Mouse (Mus musculus) embryonic facial prominence, embryonic 10.5 days (tissue): ENCODE measurements at regions not wholly inside any gene's neighbourhood (a gene's known extent, or its start where the extent isn't known, plus 50 kb on each side); places are given as distances from the start of the nearest gene placed in this dataset.
"Not testable (repeated sequence)": the region's sequence is repeated elsewhere in the genome, so short reads cannot be mapped to it uniquely, and the experiment has no call there.

Source experiments
- DNase-seq: peaks from one replicate; pipeline ENCODE4 v3.0.0-alpha.2; 2017; ENCODE audit warnings: low spot score
- H3K27ac ChIP-seq: fragments of 300-500 bp; sonication (generic); replicated peaks from 2 replicates; pipeline ENCODE4 v1.5.1; 2016; ENCODE audit warnings: mild to moderate bottlenecking
- H3K27me3 ChIP-seq: fragments of 300-500 bp; sonication (generic); replicated peaks from 2 replicates; pipeline ENCODE4 v1.6.1; 2016; ENCODE audit warnings: low read depth, mild to moderate bottlenecking; ENCODE audit not compliant: poor library complexity, severe bottlenecking
- H3K36me3 ChIP-seq: fragments of 300-500 bp; sonication (generic); replicated peaks from 2 replicates; pipeline ENCODE4 v1.6.1; 2016; ENCODE audit warnings: mild to moderate bottlenecking, moderate library complexity
- H3K4me1 ChIP-seq: fragments of 300-500 bp; sonication (generic); 2 replicates; pipeline ENCODE4 v1.6.1; 2016
- H3K4me3 ChIP-seq: fragments of 300-500 bp; sonication (generic); 2 replicates; pipeline ENCODE4 v1.5.1; 2016; ENCODE audit warnings: mild to moderate bottlenecking, moderate library complexity
- H3K9me3 ChIP-seq: fragments of 300-500 bp; sonication (generic); 2 replicates; pipeline ENCODE4 v1.6.1; 2016; ENCODE audit warnings: mild to moderate bottlenecking
- WGBS: fragments of 180-500 bp; shearing (Covaris S2); methylation state at CpG from one replicate; pipeline ENCODE4 v1.1.7; 2016; 5-methylcytosine and 5-hydroxymethylcytosine counted together

DNA sequence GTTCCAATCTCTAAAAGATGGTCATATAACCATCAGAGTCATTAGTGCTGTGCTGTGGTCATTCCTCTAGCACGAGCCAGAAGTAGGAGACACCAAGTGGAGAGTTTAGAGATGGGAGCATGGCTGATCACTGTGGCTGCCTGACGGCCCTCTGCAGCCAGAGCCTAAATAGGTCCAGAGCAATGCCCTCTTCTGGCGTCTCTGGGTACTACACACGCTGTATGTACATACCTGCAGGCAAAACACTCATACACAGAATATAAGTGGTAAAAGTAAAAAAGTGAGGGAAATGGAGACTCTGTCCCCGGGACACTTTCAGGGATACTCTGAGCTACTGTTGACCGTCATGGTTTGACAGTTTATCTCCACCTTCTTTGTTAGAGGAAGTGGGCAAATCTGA lies 91.4 kb downstream of the Gm21738 start:
- no peaks in the 10 kb centered on the region for H3K4me1 ChIP-seq
- DNase-seq: no peak
- H3K36me3 ChIP-seq: no peaks in the 10 kb centered on the region
- WGBS: 85% methylated on average over 6 of the region's 6 CpGs
- no peaks in the 10 kb centered on the region for H3K27me3 ChIP-seq
- H3K9me3 ChIP-seq: peaks cover 70% of the 10 kb centered on the region
- no peak overlapping the region for H3K4me3 ChIP-seq
- H3K27ac ChIP-seq: no peak overlapping the region

DNA sequence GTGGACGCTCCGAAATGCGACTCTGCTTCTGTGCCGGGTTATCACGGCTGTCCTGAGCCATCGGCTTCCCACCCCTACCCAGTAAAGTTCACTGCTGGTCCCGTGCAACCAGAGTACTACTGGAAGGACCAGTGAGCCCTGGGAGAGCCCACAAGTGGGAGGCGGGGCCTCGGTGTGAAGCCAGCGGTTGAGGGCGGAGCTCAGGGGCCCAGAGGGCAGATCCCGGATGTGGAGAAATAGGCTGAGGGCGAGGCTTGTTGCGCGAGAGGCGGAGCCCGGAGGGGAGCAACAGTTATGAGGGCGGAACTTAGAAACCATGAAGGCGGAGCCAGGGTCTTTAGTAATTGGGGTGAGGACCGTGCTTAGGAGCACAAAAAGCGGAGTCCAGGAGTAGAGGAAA lies 107.1 kb downstream of the Gm21738 start:
- DNase-seq: no peak
- no peak overlapping the region for H3K4me3 ChIP-seq
- H3K27me3 ChIP-seq: no peaks in the 10 kb centered on the region
- 77% methylated on average over 21 of the region's 21 CpGs for WGBS
- peaks cover 29% of the 10 kb centered on the region for H3K9me3 ChIP-seq
- no peak overlapping the region for H3K27ac ChIP-seq
- H3K4me1 ChIP-seq: no peaks in the 10 kb centered on the region
- H3K36me3 ChIP-seq: no peaks in the 10 kb centered on the region

DNA sequence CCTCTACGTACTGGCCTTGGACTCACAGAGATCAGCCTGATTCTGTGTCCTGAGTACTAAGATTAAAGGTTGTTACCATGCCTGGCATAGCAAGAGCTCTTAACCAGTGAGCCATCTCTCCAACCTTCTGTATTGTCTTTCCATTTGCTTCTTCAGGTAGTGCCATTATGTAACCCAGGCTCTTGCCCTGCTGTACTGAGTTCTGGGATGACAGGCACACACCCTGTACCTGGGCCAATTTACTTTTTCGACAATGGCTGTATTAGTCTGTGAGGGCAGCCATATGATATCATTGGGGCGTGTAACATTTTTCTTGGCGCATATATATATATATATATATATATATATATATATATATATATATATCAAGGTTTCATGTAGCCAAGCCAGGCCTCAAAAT lies 115.9 kb downstream of the Gm21738 start:
- not testable (repeated sequence) for H3K27me3 ChIP-seq, DNase-seq, H3K4me1 ChIP-seq, H3K4me3 ChIP-seq, H3K27ac ChIP-seq, H3K36me3 ChIP-seq
- WGBS: 54% methylated on average over 4 of the region's 4 CpGs
- peaks cover 16% of the 10 kb centered on the region for H3K9me3 ChIP-seq

DNA sequence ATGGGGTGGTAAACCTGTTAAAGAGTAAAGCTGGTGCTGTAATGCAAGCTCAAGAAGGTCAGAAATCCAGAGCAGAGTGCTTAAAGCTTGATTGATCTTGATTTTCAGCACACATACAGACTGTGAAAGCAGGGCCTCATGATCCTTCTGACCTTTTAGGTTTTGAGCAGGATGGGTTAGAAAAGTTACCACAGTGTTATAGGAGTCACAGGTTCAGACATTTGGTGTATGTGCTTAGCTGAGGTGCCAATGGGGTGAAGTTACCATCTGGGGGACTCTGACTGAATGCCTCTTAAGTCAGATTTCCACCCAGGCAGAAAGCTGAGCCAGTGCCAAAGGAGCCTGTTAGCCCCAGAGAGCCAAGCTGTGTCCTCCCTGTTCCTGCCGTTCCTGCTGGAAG lies 139.6 kb downstream of the Gm21738 start:
- Histone ChIP-seq H3K27ac (no peak overlapping the region), H3K27me3 (no peaks in the 10 kb centered on the region), H3K4me3 (no peak overlapping the region), H3K9me3 (peaks cover 67% of the 10 kb centered on the region), H3K4me1 (no peaks in the 10 kb centered on the region), H3K36me3 (no peaks in the 10 kb centered on the region)
- no peak for DNase-seq
- WGBS: 84% methylated on average over 1 of the region's 1 CpGs

DNA sequence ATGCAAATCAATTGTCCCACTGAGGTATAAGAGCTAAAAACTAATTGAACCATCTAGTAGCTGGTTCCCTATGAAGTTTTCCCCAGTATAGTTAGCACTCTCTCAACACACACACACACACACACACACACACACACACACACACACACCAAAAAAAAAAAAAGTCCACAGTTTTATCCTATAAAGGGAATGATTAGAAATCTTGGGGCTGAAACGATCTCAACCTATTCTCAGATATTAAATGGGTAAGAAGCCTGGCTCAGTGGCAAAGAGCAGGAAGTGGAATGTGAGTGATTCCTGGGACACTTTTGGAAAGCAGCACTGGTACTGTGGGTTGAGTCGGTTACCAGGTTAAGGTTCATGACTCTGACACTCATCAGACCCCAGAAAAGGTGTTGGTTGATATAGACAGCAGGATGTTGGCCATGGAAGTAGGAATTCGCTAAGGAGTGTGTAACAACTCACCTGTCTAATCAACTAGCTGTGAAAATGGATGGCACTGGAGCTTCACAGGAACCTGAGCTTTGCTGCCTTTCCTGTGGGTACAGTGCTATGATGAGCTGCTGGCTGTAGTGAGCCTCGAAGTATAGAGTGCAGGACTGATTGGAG lies 140.8 kb downstream of the Gm21738 start:
- Histone ChIP-seq H3K27ac (no peak overlapping the region), H3K4me1 (no peaks in the 10 kb centered on the region), H3K27me3 (no peaks in the 10 kb centered on the region), H3K36me3 (no peaks in the 10 kb centered on the region), H3K9me3 (peaks cover 71% of the 10 kb centered on the region), H3K4me3 (no peak overlapping the region)
- peak; percentile 91 for DNase-seq
- WGBS: 62% methylated on average over 4 of the region's 4 CpGs
